Mouse (Mus musculus) G1E-ER4 (cell line): Measurements from ENCODE around the gene Ubac2. TPM values are rescaled to one million over a fixed set of nuclear protein-coding genes. Genes with fewer than 3 reads are reported as not detected.

ENCODE experiments used
- GATA1 ChIP-seq: IDR thresholded peaks from one replicate; pipeline ENCODE4 v1.8.0; 2012; ENCODE audit warnings: low read length, inconsistent platforms
- polyA plus RNA-seq: library from polyadenylated mRNA; stranded (reverse); fragments of >175 nt; gene quantifications from 2 replicates; pipeline ENCODE4 v1.2.3, GENCODE M21; 2012

Ubac2 gene
- polyA plus RNA-seq = 60.2 and 67.2 TPM in 2 replicates

DNA sequence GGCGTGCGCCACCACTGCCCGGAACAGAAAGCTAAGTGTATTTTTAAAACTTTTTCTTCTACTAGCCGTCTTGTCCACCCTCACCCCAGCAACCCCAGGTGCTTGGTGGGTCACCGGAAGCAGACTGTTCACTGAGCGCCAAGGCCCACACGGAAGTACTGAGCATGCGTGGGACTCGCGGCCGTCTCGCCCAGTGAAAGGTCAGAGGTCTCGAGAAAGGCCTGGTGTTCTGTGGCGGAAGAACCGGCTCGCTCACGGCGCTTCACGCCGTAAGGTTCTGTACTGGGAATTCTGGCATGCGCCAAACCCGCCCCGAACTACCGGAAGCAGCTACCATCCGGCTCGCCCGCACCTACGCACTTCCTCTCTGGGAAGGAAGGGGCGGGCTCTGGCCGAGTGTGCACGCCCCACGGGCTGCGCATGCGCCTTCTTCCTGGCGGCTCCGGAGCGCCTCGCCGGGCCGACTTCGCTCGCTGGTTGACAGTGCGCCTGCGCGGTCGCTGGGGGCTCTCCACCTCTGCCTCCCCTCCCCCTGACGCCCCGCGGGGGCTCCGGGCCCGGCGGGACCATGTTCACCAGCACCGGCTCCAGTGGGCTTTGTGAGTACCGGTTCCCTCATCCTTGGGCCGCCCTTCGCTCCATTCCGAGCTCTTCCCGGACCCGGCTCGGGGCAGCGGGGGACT, at the start of gene Ubac2:
Gene Ubac2 (plus strand): TSS at position 445 of the 683 bp plus-strand sequence.
- TF ChIP-seq GATA1 = no peak

DNA sequence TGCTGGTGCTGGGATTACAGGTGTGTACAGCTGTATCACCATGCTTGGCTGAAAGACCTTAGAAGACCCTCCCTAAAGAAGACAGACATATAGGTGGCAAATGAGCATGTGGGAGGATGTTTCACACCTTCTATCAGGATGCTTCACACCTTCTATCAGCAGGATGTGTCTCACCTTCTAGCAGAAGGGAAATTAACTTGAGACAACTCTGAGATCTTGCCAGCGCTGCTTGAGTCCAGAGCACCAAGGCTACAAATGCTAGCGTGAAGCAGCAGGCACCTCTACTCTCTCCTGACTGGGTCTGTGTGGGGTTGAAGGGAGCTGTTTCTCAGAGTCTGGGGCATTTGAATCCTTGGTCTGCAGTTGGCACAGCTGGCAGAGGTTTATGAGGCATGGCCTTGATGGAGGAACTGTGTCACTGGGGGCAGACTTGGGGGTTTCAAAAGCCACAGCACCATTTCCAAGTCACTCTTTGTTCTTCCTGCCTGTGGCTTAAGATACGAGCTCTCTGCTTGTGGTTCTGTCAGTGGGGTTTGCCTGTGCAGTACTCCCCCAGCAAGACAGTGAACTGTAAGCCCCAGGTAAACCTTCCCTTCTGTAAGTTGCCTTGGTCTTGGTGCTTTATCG, 48.5 kb upstream of the Ubac2 start:
- no peak for TF ChIP-seq GATA1

DNA sequence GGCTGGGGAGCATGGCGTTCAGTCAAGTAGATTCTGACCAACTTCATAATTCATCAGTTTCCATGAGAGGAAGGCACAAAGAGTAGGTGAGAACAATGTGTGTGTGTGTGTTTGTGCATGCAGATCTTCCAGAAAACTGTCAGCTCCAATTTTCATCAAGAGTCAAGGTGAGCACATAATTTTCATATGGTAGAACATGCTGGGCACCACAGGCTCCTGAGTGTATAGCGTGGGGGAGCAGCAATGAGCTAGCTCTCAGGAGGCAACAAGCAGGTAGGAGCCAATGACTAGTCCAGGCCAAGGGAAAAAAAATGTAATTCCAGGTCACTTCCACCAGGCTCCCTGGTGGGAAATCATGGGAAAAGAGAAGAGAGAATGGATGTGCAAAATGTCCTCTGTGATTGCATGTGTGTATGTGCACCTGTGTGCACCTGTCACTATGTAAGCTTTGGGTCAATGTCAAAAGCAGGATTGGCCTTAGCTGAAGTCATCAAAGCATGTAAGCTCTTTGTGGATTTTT, 45.4 kb upstream of the Ubac2 start:
- TF ChIP-seq GATA1 = no peak

DNA sequence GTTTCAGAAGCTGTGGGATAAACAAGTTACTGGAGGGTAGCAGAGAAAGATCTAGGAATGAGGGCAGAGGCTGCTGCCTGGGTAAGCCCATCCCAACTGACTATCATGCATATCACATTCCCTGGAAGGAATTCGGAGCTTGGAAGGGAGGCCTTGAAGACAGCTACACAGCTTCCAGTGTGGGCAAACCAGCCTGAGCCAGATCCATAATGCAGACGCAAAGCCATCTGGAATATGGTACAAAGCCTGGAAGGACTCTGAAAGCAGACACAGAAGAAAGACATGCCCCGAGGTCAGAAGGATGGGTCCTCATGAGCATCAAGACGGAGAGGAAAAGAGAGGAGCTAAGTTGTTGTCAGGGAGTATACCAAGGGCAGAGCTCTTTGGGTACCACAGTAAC, 40.3 kb upstream of the Ubac2 start:
- TF ChIP-seq GATA1 = no peak

DNA sequence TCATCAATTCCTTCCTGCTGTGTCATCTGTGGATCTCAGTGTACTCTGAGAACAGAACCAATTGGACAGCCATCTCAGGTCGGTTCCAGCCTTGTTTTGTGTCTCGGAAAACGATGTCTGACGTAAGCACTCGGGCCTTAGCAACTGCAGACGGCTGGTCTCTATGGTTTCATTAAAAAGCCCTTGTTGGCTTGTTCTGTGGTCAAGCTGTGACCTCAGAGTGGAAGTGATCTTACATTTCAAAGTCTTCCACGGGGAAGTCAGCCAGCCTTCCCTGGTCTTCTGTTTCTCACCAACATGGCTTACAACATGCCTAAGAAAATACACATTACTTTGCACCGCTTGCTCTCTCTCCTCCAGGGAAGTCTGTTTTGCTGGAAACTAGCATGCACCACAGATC, 38.2 kb upstream of the Ubac2 start:
- TF ChIP-seq GATA1 = no peak

GRCm38 (mm10) chr14:121844486-121844885, 33.9 kb upstream of the Ubac2 start:
- TF ChIP-seq GATA1 = no peak

DNA sequence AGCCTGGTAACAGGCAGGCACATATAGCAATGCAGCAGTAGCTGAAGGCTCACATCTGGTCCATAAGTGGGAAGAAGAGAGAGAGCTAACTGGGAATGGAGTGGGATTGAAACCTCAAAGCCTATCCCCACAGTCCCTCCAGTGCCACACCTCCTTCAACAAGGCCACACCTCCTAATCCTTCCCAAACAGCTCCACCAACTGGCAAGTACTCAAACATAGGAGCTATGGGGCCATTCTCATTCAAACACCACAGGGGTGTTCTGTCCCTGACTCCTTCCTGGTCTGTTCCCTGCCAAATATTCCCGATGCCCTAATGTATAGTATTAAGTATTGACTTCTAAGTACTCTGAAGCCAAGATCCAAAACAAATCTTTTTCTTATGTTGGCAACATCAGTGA, 27.2 kb upstream of the Ubac2 start:
- no peak for TF ChIP-seq GATA1

GRCm38 (mm10) chr14:121852531-121852930, 25.9 kb upstream of the Ubac2 start:
- TF ChIP-seq GATA1 = no peak

GRCm38 (mm10) chr14:121866574-121866973, 11.8 kb upstream of the Ubac2 start:
- TF ChIP-seq GATA1 = no peak

DNA sequence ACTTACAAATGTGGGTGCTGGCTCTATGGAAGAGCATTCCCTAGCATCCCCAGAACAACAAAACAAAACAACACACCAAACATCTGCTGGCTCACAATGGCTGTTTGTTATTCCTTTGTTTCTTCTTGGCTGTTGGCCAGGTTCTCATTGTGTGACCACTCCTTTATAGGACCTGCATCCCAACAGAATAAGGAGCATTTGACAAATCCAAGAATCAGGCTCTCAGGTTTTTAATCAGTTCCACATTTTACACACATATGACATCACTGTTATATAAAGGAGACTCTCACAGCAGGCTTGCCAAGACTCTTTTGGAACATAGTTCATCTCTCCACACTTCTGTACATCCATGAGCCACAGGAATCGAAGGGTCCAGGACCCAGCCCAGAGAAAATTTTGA, 9.3 kb upstream of the Ubac2 start:
- no peak for TF ChIP-seq GATA1

DNA sequence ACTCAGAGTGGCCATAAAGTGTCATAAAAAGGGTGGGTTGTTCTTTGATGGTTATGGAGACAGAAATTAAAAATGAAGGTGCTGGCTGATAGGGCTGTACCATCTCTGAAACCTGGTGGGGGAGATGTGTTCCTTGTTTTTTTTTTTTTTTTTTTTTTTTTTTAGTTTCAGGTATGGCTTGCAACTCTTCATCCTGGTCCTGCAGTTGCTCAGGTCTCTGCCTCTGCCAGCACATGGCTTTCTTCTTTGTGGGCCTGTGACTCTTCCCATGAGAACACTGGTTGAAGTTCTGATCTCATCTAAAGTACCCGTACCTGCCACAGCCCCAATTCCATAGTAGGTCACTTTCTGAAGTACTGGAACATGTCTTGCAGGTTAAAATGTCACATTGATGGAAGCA, 5.7 kb upstream of the Ubac2 start:
- no peak for TF ChIP-seq GATA1

GRCm38 (mm10) chr14:121873172-121873571, 5.2 kb upstream of the Ubac2 start:
- TF ChIP-seq GATA1 = no peak

GRCm38 (mm10) chr14:121873646-121874045, 4.8 kb upstream of the Ubac2 start:
- no peak for TF ChIP-seq GATA1

- TF ChIP-seq GATA1 = no peak
Observed at GRCm38 (mm10) chr14:121876860-121877259, 1.6 kb upstream of the Ubac2 start.

- TF ChIP-seq GATA1 = no peak
Observed at GRCm38 (mm10) chr14:121877640-121878039, 780 bp upstream of the Ubac2 start.

DNA sequence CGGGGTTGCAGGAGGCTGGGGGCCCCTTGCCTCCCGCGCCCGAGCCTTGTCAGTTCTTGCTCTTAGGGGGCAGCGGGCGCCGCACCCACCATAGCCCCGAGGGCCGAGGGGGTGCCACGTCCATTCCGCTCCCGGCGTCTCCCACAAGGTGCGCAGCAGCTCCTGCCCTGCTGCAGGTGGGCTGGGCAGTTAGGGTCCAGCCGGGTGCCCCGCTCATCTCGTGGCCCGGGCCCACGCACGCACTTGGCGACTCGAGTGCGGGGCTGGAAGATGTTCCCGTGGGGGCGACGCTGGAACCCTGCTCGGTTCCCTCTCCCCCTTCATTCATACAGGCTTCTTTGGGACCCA, 413 bp downstream of the Ubac2 start:
- TF ChIP-seq GATA1 = no peak

DNA sequence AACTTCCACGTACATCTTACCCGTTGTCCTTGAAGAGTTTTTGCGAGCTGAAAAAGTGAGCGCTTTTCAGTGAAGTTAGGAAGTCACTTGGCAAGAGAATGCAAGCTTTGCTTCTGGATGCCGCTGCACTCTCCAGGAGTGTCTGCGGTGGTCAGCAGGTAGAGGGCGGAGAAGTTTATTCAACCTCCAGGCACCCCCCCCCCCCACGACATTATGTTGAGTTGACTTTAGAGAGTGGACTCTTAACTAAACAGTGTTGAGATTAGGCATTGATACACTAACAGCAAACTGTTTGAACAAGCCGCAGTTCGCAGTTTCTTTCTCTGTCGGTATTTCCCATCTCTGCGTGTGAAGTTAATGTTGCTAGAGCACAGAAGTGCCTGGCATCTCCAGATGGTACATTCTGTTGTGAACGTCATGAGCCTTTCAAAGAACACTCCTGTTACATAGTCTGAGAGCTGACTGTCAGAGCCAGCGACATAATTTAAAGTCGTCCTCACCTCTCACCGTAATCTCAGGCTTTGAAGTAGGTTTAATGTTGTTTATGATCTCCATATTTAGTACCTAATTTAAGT, 933 bp downstream of the Ubac2 start:
- no peak for TF ChIP-seq GATA1
